Mouse (Mus musculus): ENCODE measurements at regions not wholly inside any gene's neighbourhood (a gene's known extent, or its start where the extent isn't known, plus 50 kb on each side); places are given as distances from the start of the nearest gene placed in this dataset.

- intact Hi-C loops (cut with DNase I): no loop called here
- DNase-seq (ENCODE audit: extremely low spot score in 1 of 2, low spot score in 2 of 2): no peak
These were observed 61.7 kb upstream of the Trim52 start for GRCm38 (mm10) chr14:106044274-106044673.

GRCm38 (mm10) chr14:106050231-106050630, 55.8 kb upstream of the Trim52 start:
- intact Hi-C loops (cut with DNase I): no loop called here
- DNase-seq (ENCODE audit: extremely low spot score in 1 of 2, low spot score in 2 of 2): peak in 1 of 2 experiments; percentile 11

- DNase-seq (ENCODE audit: extremely low spot score in 1 of 2, low spot score in 2 of 2): no peak
- intact Hi-C loops (cut with DNase I): no loop called here
These were observed 53.1 kb upstream of the Trim52 start for GRCm38 (mm10) chr14:106052585-106053551.

All from left cerebral cortex, postnatal 10 days (tissue).